Mouse (Mus musculus): ENCODE results near the gene Prss46. TPM values are rescaled to one million over a fixed set of nuclear protein-coding genes. Genes with fewer than 3 reads are reported as not detected.

The Prss46 gene
- not detected in 2 replicates for total RNA-seq (2014; rRNA removed)
- not detected in 2 replicates for polyA plus RNA-seq (2012; rRNA removed)

GRCm38 (mm10) chr9:110844206-110844605 is at the start of gene Prss46:
Gene Prss46, plus strand, starts transcription at chr9:110844506.
- Histone ChIP-seq H3K9ac (ENCODE audit: low read depth, low read length) (no peak within 1 kb of the TSS), H3K4me3 (ENCODE audit: insufficient read depth, low read depth, low read length) (no peak within 1 kb of the TSS), H3K27ac (replicated peaks; ENCODE audit: insufficient read depth, low read depth, low read length) (no peak within 1 kb of the TSS), H3K36me3 (ENCODE audit: control insufficient read depth, insufficient read depth, low read length) (no peaks in the 10 kb centered on the region), H3K27me3 (ENCODE audit: control insufficient read depth, insufficient read depth, low read length) (no peaks in the 10 kb centered on the region), H3K4me1 (ENCODE audit: control insufficient read depth, insufficient read depth, low read length) (peaks cover 4% of the 10 kb centered on the region), H3K79me2 (ENCODE audit: control insufficient read depth, insufficient read depth, low read length) (no peaks in the 10 kb centered on the region)
- TF ChIP-seq POLR2A (IDR thresholded peaks at IDR 0.05; ENCODE audit: extremely low read depth, insufficient read depth, low read length) (no peak), CTCF (IDR thresholded peaks at IDR 0.05; ENCODE audit: low read depth, low read length) (no peak)
- 89% methylated on average over 10 of the region's 10 CpGs for WGBS
- DNase-seq (ENCODE audit: extremely low read depth, low read depth, low spot score): no peak

GRCm38 (mm10) chr9:110797013-110797412 is 47.3 kb upstream of the Prss46 start:
- DNase-seq (ENCODE audit: extremely low read depth, low read depth, low spot score): no peak
- no peaks in the 10 kb centered on the region for H3K27me3 ChIP-seq (ENCODE audit: control insufficient read depth, insufficient read depth, low read length)
- H3K4me1 ChIP-seq (ENCODE audit: control insufficient read depth, insufficient read depth, low read length): no peaks in the 10 kb centered on the region
- no peak overlapping the region for H3K4me3 ChIP-seq (ENCODE audit: insufficient read depth, low read depth, low read length)
- no peak overlapping the region for H3K27ac ChIP-seq (replicated peaks; ENCODE audit: insufficient read depth, low read depth, low read length)
- no peaks in the 10 kb centered on the region for H3K79me2 ChIP-seq (ENCODE audit: control insufficient read depth, insufficient read depth, low read length)
- no peak for TF ChIP-seq POLR2A (IDR thresholded peaks at IDR 0.05; ENCODE audit: extremely low read depth, insufficient read depth, low read length)
- no peak for TF ChIP-seq CTCF (IDR thresholded peaks at IDR 0.05; ENCODE audit: low read depth, low read length)
- no peak overlapping the region for H3K9ac ChIP-seq (ENCODE audit: low read depth, low read length)
- no peaks in the 10 kb centered on the region for H3K36me3 ChIP-seq (ENCODE audit: control insufficient read depth, insufficient read depth, low read length)
- WGBS: 82% methylated on average over 10 of the region's 10 CpGs

- Histone ChIP-seq H3K9ac (ENCODE audit: low read depth, low read length) (no peak within 1 kb of the TSS), H3K4me1 (ENCODE audit: control insufficient read depth, insufficient read depth, low read length) (no peaks in the 10 kb centered on the region), H3K36me3 (ENCODE audit: control insufficient read depth, insufficient read depth, low read length) (no peaks in the 10 kb centered on the region), H3K27ac (replicated peaks; ENCODE audit: insufficient read depth, low read depth, low read length) (no peak within 1 kb of the TSS), H3K27me3 (ENCODE audit: control insufficient read depth, insufficient read depth, low read length) (no peaks in the 10 kb centered on the region), H3K4me3 (ENCODE audit: insufficient read depth, low read depth, low read length) (no peak within 1 kb of the TSS), H3K79me2 (ENCODE audit: control insufficient read depth, insufficient read depth, low read length) (no peaks in the 10 kb centered on the region)
- no peak for TF ChIP-seq POLR2A (IDR thresholded peaks at IDR 0.05; ENCODE audit: extremely low read depth, insufficient read depth, low read length)
- no peak for TF ChIP-seq CTCF (IDR thresholded peaks at IDR 0.05; ENCODE audit: low read depth, low read length)
- WGBS: 94% methylated on average over 14 of the region's 14 CpGs
- no peak for DNase-seq (ENCODE audit: extremely low read depth, low read depth, low spot score)
Observed at GRCm38 (mm10) chr9:110797866-110798265, 46.4 kb upstream of the Prss46 start, which contains the start of gene Prss42. Gene Prss42, plus strand, starts transcription at chr9:110798166.

GRCm38 (mm10) chr9:110800834-110801479 is 43.3 kb upstream of the Prss46 start:
- Histone ChIP-seq H3K36me3 (ENCODE audit: control insufficient read depth, insufficient read depth, low read length) (no peaks in the 10 kb centered on the region), H3K79me2 (ENCODE audit: control insufficient read depth, insufficient read depth, low read length) (no peaks in the 10 kb centered on the region), H3K9ac (ENCODE audit: low read depth, low read length) (no peak overlapping the region), H3K4me1 (ENCODE audit: control insufficient read depth, insufficient read depth, low read length) (no peaks in the 10 kb centered on the region), H3K27me3 (ENCODE audit: control insufficient read depth, insufficient read depth, low read length) (no peaks in the 10 kb centered on the region), H3K4me3 (ENCODE audit: insufficient read depth, low read depth, low read length) (no peak overlapping the region), H3K27ac (replicated peaks; ENCODE audit: insufficient read depth, low read depth, low read length) (no peak overlapping the region)
- 95% methylated on average over 8 of the region's 8 CpGs for WGBS
- TF ChIP-seq POLR2A (IDR thresholded peaks at IDR 0.05; ENCODE audit: extremely low read depth, insufficient read depth, low read length) (no peak), CTCF (IDR thresholded peaks at IDR 0.05; ENCODE audit: low read depth, low read length) (no peak)
- DNase-seq (ENCODE audit: extremely low read depth, low read depth, low spot score): no peak

- no peak overlapping the region for H3K9ac ChIP-seq (ENCODE audit: low read depth, low read length)
- no peak overlapping the region for H3K27ac ChIP-seq (replicated peaks; ENCODE audit: insufficient read depth, low read depth, low read length)
- WGBS: 70% methylated on average over 4 of the region's 4 CpGs
- H3K27me3 ChIP-seq (ENCODE audit: control insufficient read depth, insufficient read depth, low read length): no peaks in the 10 kb centered on the region
- H3K79me2 ChIP-seq (ENCODE audit: control insufficient read depth, insufficient read depth, low read length): no peaks in the 10 kb centered on the region
- no peaks in the 10 kb centered on the region for H3K36me3 ChIP-seq (ENCODE audit: control insufficient read depth, insufficient read depth, low read length)
- no peak overlapping the region for H3K4me3 ChIP-seq (ENCODE audit: insufficient read depth, low read depth, low read length)
- DNase-seq (ENCODE audit: extremely low read depth, low read depth, low spot score): no peak
- no peaks in the 10 kb centered on the region for H3K4me1 ChIP-seq (ENCODE audit: control insufficient read depth, insufficient read depth, low read length)
- TF ChIP-seq CTCF (IDR thresholded peaks at IDR 0.05; ENCODE audit: low read depth, low read length): no peak
- no peak for TF ChIP-seq POLR2A (IDR thresholded peaks at IDR 0.05; ENCODE audit: extremely low read depth, insufficient read depth, low read length)
Observed at GRCm38 (mm10) chr9:110803294-110803693, 41.0 kb upstream of the Prss46 start.

- Histone ChIP-seq H3K9ac (ENCODE audit: low read depth, low read length) (no peak overlapping the region), H3K4me1 (ENCODE audit: control insufficient read depth, insufficient read depth, low read length) (no peaks in the 10 kb centered on the region), H3K4me3 (ENCODE audit: insufficient read depth, low read depth, low read length) (no peak overlapping the region), H3K27ac (replicated peaks; ENCODE audit: insufficient read depth, low read depth, low read length) (no peak overlapping the region), H3K36me3 (ENCODE audit: control insufficient read depth, insufficient read depth, low read length) (no peaks in the 10 kb centered on the region), H3K27me3 (ENCODE audit: control insufficient read depth, insufficient read depth, low read length) (no peaks in the 10 kb centered on the region), H3K79me2 (ENCODE audit: control insufficient read depth, insufficient read depth, low read length) (no peaks in the 10 kb centered on the region)
- WGBS: 93% methylated on average over 4 of the region's 4 CpGs
- no peak for TF ChIP-seq POLR2A (IDR thresholded peaks at IDR 0.05; ENCODE audit: extremely low read depth, insufficient read depth, low read length)
- TF ChIP-seq CTCF (IDR thresholded peaks at IDR 0.05; ENCODE audit: low read depth, low read length): no peak
- no peak for DNase-seq (ENCODE audit: extremely low read depth, low read depth, low spot score)
Observed at GRCm38 (mm10) chr9:110810051-110810450, 34.3 kb upstream of the Prss46 start.

Data from liver, adult 2 months (tissue).